Mouse (Mus musculus) lung, embryonic 15.5 days (tissue): ENCODE measurements around the gene Gjc2. TPM values are rescaled to one million over a fixed set of nuclear protein-coding genes. Genes with fewer than 3 reads are reported as not detected.

Experiments used
- ATAC-seq: fragments of 200-750 bp; cut with Nextera tagmentation; 2 replicates; pipeline ENCODE4 v1.8.0; 2017; ENCODE audit warnings: moderate number of reproducible peaks, borderline replicate concordance; ENCODE audit not compliant: low FRiP score, low TSS enrichment; ENCODE audit errors: extremely low read depth
- H3K27ac ChIP-seq: fragments of 300-500 bp; sonication (generic); 2 replicates; pipeline ENCODE4 v1.5.1; 2015; ENCODE audit warnings: moderate library complexity, mild to moderate bottlenecking, inconsistent platforms
- H3K27me3 ChIP-seq: fragments of 300-500 bp; sonication (generic); 2 replicates; pipeline ENCODE4 v1.6.1; 2015; ENCODE audit warnings: inconsistent platforms
- H3K36me3 ChIP-seq: fragments of 300-500 bp; sonication (generic); 2 replicates; pipeline ENCODE4 v1.6.1; 2015; ENCODE audit warnings: inconsistent platforms
- H3K4me1 ChIP-seq: fragments of 300-500 bp; sonication (generic); 2 replicates; pipeline ENCODE4 v1.6.1; 2015; ENCODE audit warnings: inconsistent platforms
- H3K4me2 ChIP-seq: fragments of 300-500 bp; sonication (generic); 2 replicates; pipeline ENCODE4 v1.6.1; 2015; ENCODE audit warnings: inconsistent platforms, mild to moderate bottlenecking, moderate library complexity
- H3K4me3 ChIP-seq: fragments of 300-500 bp; sonication (generic); 2 replicates; pipeline ENCODE4 v1.5.1; 2015; ENCODE audit warnings: mild to moderate bottlenecking, inconsistent platforms
- H3K9ac ChIP-seq: fragments of 300-500 bp; sonication (generic); 2 replicates; pipeline ENCODE4 v1.6.1; 2015; ENCODE audit warnings: inconsistent platforms
- H3K9me3 ChIP-seq: fragments of 300-500 bp; sonication (generic); 2 replicates; pipeline ENCODE4 v1.6.1; 2016; ENCODE audit warnings: inconsistent platforms
- WGBS: fragments of 180-500 bp; shearing (Covaris S2); methylation state at CpG from one replicate; pipeline ENCODE4 v1.1.7; 2015; 5-methylcytosine and 5-hydroxymethylcytosine counted together
- polyA plus RNA-seq: library from polyadenylated mRNA; unstranded; fragments of >200 nt; fragmentation: Nextera tagmentation; extraction: Ambion mirVana; gene quantifications from 2 replicates; pipeline ENCODE4 v1.2.1, GENCODE M21; 2015

The Gjc2 gene
- polyA plus RNA-seq, 1 experiment from 2014 or later = 0.56 TPM

DNA sequence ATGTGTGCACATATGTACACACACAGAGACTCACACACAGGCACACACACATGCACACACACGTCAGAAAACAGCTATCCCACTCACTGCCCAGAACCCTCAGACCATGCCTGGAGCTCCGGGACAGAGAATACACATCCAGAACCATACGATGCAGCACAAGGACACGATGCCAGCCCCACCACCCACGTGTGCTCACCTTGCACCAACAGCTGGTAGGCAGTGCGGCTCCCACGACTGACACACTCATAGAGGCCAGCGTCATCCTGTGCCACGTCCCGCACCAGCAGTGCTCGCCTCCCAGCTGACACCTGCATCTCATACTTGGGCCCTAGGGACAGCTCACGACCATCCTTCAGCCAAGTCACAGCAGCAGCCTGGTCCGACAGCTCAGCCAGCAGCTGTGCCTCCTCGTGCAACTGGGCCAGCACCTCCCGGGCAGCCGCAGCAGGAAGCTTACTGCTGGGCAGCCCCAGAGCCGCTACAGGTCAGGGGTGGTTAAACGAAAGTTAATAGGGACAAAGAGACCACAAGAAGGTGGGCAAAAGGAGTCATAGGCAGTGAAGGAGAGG is 51.6 kb downstream of the Gjc2 start:
- Histone ChIP-seq H3K4me1 (peaks cover 13% of the 10 kb centered on the region; the same call in 1 of the 2 replicates), H3K9ac (no peak overlapping the region), H3K9me3 (no peaks in the 10 kb centered on the region), H3K4me2 (no peak overlapping the region), H3K4me3 (no peak overlapping the region), H3K27ac (no peak overlapping the region), H3K27me3 (peaks cover 46% of the 10 kb centered on the region), H3K36me3 (no peaks in the 10 kb centered on the region)
- 60% methylated on average over 18 of the region's 18 CpGs for WGBS
- ATAC-seq = no peak

DNA sequence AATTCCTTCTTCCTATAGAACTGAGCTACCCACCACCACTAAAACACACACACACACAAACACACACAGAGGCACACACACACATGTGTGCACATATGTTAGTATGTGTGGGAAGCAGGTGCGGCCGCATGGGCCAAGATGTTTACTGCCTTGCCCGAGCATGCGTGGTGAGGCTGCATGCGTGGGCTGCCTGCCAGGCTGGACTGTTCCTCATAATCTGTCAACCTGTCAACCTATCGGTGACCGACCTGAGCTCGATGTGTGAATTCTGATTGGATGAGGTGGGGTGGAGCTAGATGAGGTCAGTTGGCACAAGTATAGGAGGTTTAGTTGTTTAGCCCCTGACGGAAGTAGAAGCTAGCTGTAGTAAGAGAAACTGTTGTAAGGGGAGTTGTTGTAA is 52.2 kb downstream of the Gjc2 start:
- peaks cover 9% of the 10 kb centered on the region; the same call in 1 of the 2 replicates for H3K4me1 ChIP-seq
- peaks cover 40% of the 10 kb centered on the region for H3K27me3 ChIP-seq
- no peak overlapping the region for H3K4me3 ChIP-seq
- WGBS = 67% methylated on average over 9 of the region's 9 CpGs
- no peaks in the 10 kb centered on the region for H3K9me3 ChIP-seq
- H3K27ac ChIP-seq = no peak overlapping the region
- no peak for ATAC-seq
- H3K9ac ChIP-seq = no peak overlapping the region
- no peaks in the 10 kb centered on the region for H3K36me3 ChIP-seq
- no peak overlapping the region for H3K4me2 ChIP-seq

Other genes starting within 250 kb of the Gjc2 start
- gene Rnf187, start 244.3 kb downstream of the Gjc2 start, polyA plus RNA-seq = 241 and 245 TPM in 2 replicates
- gene Hist3h2ba, start 234.3 kb downstream of the Gjc2 start, polyA plus RNA-seq = 19.3 and 21.5 TPM in 2 replicates
- gene Hist3h2a, start 228.5 kb downstream of the Gjc2 start, polyA plus RNA-seq = 22.2 and 23.7 TPM in 2 replicates
- 0.31 and 0.39 TPM in 2 replicates for gene Trim17, start 228.5 kb downstream of the Gjc2 start, polyA plus RNA-seq
- 19.9 and 22.9 TPM in 2 replicates for gene Trim11, start 205.1 kb downstream of the Gjc2 start, polyA plus RNA-seq
- gene Obscn, start 46.8 kb downstream of the Gjc2 start, polyA plus RNA-seq = 1.9 and 3.0 TPM in 2 replicates
- 4.5 and 5.3 TPM in 2 replicates for gene Iba57, start 19.5 kb downstream of the Gjc2 start, polyA plus RNA-seq
- 131 and 141 TPM in 2 replicates for gene Guk1, start 9.0 kb upstream of the Gjc2 start, polyA plus RNA-seq
- gene Mrpl55, start 19.3 kb upstream of the Gjc2 start, polyA plus RNA-seq = 89.6 and 92.6 TPM in 2 replicates
- gene 2310033P09Rik, start 25.1 kb upstream of the Gjc2 start, polyA plus RNA-seq = 31.9 and 32.3 TPM in 2 replicates
- 724 and 743 TPM in 2 replicates for gene Arf1, start 45.1 kb upstream of the Gjc2 start, polyA plus RNA-seq
- 0.08 and 0.14 TPM in 2 replicates for gene Wnt3a, start 107.5 kb upstream of the Gjc2 start, polyA plus RNA-seq
- 3.0 and 3.1 TPM in 2 replicates for gene Wnt9a, start 123.7 kb upstream of the Gjc2 start, polyA plus RNA-seq
- gene Prss38, start 192.4 kb upstream of the Gjc2 start, polyA plus RNA-seq = not detected in 2 replicates